Mouse (Mus musculus): Measurements from ENCODE around the gene Slc25a22.

Slc25a22 gene

DNA sequence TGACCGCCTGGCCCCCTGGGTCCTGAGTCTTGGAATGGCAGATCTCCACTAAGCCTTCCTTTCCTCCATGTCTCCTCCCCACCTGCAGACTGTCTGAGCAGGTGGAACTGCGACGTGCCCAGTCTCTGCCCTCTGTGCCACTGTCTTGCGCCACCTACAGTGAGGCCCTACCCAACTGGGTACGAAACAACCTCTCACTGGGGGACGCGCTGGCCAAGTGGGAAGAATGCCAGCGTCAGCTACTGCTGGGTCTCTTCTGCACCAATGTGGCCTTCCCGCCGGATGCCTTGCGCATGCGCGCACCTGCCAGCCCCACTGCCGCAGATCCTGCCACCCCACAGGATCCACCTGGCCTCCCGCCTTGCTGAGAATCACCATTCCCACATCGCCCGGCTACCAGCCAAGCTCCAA lies 21.6 kb upstream of the Slc25a22 start:
- CTCF ChIA-PET, result interaction anchor here (1.2 kb wide), 1 partner anchor 9 kb away, joined by 3 read pairs; no protein-coding TSS in a partner anchor

DNA sequence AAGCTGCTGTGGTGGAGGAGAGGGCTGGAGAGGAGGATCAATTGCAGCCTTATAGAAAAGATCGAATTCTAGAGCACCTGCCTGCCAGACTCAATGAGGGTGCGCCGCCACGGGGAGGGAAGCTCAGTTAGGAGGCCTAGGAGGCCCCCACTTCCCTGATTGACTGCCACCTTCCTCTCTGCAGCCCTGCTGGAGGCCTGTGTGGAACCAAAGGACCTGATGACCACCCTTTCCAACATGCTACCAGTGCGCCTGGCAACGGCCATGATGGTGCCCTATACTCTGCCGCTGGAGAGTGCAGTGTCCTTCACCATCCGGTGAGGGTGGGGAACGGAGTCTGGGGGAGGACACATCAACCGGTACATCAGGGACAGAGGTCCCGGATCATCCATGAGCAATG lies 21.0 kb upstream of the Slc25a22 start:
- CTCF ChIA-PET, result interaction anchor here (0.7 to 1.2 kb wide), 4 partner anchors 10 to 64 kb away, joined by 3 to 6 read pairs (median 5); no protein-coding TSS in a partner anchor

DNA sequence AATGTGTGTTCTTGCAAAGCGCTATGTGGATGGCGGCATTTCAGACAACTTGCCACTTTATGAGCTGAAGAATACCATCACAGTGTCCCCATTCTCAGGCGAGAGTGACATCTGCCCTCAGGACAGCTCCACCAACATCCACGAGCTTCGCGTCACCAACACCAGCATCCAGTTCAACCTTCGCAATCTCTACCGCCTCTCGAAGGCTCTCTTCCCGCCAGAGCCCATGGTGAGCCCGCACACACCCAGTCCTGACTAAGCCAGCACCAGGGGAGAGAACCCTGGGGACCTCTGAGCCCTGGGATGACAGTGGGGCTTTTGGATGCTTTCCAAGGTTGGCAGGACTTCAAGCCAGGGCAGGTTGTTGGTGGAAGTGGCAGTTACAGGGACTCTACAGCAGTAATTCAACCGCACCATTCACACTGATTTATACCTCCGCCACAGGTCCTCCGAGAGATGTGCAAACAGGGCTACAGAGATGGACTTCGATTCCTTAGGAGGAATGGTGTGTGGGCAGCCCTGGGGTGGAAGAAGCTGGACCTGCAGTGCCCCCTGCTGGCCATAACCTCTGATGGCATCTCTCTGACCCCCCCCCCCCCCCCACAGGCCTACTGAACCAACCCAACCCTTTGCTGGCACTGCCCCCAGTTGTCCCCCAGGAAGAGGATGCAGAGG lies 20.4 kb upstream of the Slc25a22 start:
- CTCF ChIA-PET, result interaction anchor here (0.7 to 1.0 kb wide), 4 partner anchors 8 to 64 kb away, joined by 3 to 6 read pairs (median 5); no protein-coding TSS in a partner anchor

DNA sequence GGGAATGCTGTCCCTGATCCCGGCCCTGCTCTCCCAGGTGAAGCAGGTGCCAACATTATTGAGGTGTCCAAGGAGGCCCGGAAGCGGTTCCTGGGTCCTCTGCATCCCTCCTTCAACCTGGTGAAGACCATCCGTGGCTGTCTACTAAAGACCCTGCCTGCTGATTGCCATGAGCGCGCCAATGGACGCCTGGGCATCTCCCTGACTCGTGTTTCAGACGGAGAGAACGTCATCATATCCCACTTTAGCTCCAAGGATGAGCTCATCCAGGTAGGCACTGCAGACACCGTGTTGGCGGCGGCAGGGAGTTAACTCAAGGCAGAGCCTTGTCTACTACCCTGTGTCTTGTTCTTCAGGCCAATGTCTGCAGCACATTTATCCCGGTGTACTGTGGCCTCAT lies 19.5 kb upstream of the Slc25a22 start:
- CTCF ChIA-PET, result no interaction called here

DNA sequence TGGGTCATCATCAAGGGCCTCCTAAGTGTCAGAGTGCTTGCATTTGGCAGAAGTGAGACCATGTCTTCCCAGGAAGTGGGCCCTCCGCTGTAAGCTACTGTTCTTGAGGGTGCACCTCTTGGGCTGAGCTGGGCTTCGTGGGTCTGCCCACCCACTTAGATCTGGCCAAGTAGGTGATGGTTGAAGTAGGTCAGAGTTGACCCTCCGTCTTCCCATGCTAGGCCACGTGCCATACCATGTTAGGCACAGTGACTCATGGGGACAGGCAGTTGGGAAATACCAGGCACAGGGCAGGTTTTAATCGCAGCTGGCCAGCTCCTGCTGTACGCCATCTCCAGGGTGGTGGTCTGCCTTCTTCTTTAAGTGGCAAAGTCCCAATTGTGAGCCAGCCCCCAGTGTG lies 19.0 kb upstream of the Slc25a22 start:
- CTCF ChIA-PET, result no interaction called here

DNA sequence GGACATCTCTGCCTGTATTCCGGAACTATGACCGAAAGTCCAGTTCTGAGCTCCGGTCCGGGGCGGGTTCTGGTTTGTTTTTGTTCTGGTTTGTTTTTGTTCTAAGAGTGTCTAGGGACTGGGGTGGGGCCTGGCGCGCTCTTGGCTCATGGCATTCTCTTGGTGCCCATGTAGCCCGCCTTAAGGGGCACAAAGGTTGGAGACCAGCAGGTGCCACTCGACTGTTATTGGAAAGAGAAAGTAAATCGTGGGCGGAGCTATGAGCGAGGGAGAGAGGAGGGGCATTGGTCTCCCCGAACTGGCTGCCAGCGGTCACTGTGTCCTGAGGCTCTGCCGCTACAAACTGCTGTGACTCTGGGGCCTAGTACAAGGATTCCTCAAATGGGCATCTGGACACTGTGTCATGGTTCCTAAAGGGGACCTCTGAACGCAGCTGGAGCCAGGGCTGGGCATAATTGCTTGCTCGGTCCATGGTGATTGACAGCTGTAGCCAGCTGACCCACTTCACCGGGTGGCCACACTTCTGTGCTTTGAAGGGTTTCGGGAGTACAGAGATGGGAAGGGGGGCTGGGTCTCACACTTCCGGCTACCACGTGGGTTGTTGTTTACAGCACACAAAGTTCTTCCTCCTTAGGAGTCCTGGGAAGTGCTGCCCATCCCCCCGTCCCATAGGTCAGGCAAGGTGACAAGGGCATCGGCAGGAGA lies 18.1 kb upstream of the Slc25a22 start:
- CTCF ChIA-PET, result interaction anchor here (0.8 to 1.2 kb wide), 2 partner anchors 13 to 70 kb away, joined by 3 to 4 read pairs; no protein-coding TSS in a partner anchor

DNA sequence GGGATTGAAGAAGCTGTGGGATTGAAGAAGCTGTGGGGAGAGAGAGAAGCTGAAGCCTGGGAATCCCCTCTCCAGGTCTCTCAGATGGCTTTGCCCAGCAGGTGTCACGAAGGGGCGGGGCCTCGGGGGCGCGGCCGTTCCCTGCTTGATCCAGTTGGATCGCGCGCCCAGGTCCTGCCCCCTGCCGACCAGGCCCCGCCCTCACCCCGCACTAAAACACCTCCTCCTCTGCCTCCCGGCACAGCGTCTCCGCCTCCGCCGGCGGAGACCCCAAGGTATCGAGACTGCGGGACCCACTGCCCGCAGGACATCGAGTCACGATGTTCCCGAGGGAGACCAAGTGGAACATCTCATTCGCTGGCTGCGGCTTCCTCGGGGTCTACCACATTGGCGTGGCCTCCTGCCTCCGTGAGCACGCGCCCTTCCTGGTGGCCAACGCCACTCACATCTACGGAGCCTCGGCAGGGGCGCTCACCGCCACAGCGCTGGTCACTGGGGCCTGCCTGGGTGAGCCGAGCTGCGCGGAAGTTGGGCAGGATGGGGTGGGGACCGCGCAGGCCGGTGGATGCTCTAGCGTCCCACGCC lies 17.4 kb upstream of the Slc25a22 start, which contains the start of gene Pnpla2:
Gene Pnpla2, plus strand, starts transcription at position 232 of the 585 bp plus-strand sequence.
- CTCF ChIA-PET, result interaction anchor here (0.6 to 1.2 kb wide), 2 partner anchors 12 to 498 kb away, joined by 4 read pairs; no protein-coding TSS in a partner anchor

DNA sequence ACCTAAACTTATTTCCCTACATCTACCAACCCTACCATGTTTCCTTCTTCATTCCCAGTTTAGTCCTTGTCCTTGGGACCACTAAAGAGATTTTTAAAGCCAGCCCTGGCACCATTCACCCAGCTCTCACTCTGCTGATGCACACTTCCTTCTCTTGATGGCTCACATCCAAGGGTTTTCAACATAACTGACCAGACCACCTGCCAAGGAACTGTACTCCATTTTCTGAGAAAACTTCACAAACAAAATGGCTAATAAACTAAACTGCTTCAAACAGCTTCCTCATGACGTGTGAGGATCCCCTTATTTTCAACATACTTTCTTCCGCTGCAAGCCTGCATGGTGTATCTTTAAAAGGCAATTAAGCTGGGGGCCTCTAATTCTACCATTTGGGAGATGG lies 15.9 kb upstream of the Slc25a22 start:
- CTCF ChIA-PET, result interaction anchor here (0.5 kb wide), 1 partner anchor 8 kb away, joined by 3 read pairs; no protein-coding TSS in a partner anchor

DNA sequence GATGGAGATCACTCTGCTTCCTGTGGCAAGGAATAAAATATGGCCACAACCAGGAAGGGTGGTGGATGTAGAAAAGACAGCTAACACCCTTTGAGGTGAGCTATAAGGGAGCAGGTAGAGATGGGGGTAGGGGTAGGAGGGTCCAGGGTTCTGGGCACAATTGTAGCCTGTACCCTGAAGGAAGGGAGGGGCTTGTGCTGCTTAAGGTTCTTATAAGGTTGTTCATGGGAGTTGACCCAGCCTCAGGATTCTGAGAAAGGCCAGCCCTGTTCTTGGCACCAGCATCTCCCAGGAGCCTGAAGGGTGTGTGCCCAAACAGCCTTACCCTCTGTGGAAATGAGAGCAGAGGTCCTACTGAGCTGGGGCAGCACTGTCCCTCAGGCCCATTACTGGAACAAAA lies 14.2 kb upstream of the Slc25a22 start:
- CTCF ChIA-PET, result no interaction called here

DNA sequence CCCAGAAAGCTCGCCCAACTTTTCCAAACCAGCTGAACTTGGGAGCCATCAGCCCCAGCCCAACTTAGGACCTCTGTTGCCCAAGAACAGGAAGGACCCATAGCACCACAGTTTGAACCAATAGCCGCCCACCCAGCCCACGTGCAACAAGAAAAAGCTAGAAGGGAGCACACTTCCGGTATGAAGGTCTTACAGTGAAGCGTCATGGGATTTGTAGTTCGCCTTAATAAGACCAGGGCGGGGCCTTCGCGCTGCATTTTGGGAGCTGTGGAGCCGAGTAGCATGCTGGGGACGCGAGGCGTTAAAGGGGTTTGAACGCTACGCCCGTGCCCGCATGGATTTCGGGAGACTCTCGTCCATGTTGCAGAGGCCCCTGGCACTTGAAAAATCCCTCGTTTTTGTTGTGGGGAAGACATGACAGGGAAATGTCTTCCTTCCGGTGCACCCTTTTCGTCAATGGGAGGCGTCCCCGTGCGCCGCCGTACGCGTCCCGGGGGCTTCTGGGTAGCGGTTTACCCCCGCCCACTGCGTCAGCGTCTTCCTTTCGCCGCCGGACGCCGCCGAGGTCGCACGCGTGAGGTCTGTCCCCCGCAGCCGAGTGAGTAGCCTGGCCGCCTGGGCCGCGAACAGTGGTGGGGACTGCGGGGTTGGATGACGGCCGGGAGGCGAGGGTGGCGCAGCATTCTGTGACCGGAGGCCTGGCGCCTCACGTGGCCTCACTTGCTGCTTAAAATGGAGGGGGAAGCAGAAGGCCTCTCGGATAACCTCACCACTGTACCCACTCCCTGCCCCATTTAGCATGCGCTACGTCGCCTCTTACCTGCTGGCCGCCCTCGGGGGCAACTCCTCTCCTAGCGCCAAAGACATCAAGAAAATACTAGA lies 9.7 kb upstream of the Slc25a22 start, which contains the start of gene Rplp2:
Gene Rplp2, plus strand, starts transcription at position 261 of the 882 bp plus-strand sequence.
- CTCF ChIA-PET, result interaction anchor here (0.6 to 1.6 kb wide), 6 partner anchors 9 to 1017 kb away, joined by 3 to 4 read pairs (median 4); no protein-coding TSS in a partner anchor

DNA sequence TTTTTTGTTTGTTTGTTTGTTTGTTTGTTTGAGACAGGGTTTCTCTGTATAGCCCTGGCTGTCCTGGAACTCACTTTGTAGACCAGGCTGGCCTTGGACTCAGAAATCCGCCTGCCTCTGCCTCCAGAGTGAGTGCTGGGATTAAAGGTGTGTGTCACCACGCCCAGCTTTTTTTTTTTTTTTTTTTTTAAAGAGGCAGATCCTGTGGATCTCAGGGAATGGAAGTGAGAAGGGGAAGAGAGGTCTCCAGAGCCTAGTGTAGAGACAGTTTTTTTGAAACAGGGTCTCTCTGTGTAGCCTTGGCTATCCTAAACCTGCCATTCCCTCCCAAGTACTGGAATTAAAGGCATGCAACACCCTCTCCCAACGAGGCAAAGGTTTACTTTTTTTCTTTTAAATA lies 8.7 kb upstream of the Slc25a22 start:
- CTCF ChIA-PET, result interaction anchor here (0.6 to 1.6 kb wide), 3 partner anchors 8 to 167 kb away, joined by 4 to 5 read pairs (median 4); no protein-coding TSS in a partner anchor

DNA sequence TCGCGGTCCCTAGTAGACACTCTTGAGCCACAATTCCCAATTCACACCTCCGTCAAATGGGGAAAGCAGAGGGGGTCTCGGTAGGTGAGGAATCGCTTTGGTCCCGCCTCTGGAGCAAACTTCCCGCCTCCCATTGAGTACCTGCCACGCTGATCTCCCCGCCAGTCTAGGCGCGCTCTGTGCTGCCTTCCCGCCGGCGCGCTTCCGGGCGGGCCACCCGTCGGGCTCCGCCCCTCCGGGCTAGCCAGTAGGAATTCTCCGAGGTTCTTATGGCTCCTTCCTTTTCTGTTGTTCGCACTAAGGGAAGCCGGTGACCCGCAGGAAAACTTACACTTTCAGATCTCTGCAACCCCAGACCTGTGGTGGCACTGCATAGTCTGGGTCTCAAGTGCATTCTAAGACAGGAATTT lies 6.1 kb upstream of the Slc25a22 start, which contains the start of gene Pidd1:
Gene Pidd1, minus strand, starts transcription at position 198 of the 410 bp plus-strand sequence.
- CTCF ChIA-PET, result no interaction called here

DNA sequence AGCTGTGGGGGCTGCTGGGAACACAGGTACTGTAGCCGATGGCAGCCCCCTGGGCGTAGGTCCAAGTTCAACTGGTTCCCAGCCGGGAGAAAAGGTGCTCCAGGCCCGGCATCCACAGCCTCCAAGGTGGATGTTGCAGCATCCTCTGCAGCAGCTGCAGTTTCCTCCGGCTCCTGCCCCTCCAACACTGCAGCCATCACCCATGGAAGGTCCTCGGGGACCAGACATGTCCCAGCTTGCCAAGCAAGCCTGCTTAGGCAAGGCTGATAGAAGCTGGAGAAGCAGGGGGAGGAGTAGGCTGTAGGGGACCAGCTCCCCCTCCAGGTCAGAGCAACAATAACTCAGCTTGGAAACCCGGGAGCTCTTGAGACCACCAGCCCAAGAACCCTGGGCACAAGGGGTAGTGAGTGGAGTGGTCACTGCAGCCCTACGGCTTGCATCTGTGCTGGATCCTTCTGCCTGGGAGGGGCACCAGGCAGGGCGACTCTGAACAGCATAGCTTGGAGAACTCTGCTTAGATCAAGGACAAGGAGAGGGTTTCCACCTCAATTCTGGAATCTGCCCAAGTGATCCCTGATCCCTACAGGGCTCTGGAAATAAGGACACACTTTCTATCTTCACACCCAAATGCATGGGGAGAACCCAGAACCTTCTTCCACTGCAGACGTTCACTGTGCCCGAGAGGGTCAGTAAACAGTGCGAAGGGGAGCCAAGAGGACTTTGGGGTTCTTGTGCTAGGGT lies 5.6 kb upstream of the Slc25a22 start:
- CTCF ChIA-PET, result interaction anchor here (1.1 to 1.2 kb wide), 2 partner anchors 13 to 15 kb away, joined by 4 to 5 read pairs; no protein-coding TSS in a partner anchor

DNA sequence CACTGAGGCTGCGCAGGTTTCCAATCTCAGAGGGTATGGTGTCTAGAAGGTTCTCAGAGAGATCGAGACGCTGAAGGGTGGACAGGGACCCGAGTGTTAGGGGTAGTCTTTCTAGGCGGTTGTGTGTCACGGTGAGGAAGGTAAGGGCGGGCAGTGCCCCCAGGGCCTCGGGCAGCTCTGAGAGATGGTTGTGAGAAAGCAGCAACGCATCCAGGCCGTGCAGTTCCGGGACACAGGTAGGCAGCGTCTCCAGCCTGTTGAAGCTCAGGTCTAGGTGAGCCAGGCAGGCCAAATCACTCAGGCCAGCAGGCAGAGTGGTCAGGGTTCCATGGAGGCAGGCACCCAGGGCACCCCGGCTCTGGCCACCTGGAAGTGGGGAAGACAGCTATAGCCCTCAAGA lies 4.5 kb upstream of the Slc25a22 start:
- CTCF ChIA-PET, result interaction anchor here (0.6 to 1.2 kb wide), 2 partner anchors 14 to 129 kb away, joined by 3 to 4 read pairs; no protein-coding TSS in a partner anchor

DNA sequence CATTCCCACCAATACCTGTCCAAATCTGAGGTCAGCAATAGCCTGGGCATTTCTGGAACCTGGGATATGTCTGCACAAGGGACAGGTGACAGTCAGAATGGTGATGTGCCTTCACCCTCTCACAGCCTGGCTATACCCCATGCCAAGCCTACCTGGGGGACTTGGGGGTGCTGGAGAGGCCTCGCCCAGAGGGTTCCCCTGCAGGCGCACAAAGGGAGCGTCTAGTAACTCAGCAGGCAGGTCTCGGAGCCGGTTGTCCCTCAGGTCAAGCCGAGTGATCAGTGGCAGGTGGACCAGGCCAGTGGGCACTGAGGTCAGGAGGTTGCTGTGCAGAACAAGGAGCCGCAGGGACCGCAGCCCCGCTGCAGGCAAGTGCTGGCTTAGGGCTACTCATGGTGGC lies 3.8 kb upstream of the Slc25a22 start:
- CTCF ChIA-PET, result no interaction called here

DNA sequence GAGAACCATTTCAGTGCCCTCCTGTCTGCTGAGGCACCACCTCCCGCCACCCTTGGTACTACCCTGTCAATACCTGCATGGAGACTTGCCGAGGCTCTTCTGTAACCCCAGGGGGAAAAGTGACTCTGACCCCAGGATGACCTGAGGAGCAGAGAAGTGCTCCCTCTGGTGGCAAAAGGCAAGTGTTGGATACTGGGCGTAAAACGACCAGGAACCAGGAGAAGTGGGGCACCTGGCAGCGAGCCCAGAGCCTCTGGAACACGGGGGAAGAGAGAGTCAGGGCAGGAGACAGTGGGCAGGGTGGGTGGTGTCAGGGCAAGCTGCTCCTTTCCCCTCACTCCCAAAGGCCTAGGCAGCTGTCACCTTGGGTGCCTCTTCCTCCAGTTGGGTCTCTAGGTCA lies 2.9 kb upstream of the Slc25a22 start:
- CTCF ChIA-PET, result interaction anchor here (0.6 to 0.9 kb wide), 3 partner anchors 11 to 246 kb away, joined by 3 to 5 read pairs (median 4); no protein-coding TSS in a partner anchor

DNA sequence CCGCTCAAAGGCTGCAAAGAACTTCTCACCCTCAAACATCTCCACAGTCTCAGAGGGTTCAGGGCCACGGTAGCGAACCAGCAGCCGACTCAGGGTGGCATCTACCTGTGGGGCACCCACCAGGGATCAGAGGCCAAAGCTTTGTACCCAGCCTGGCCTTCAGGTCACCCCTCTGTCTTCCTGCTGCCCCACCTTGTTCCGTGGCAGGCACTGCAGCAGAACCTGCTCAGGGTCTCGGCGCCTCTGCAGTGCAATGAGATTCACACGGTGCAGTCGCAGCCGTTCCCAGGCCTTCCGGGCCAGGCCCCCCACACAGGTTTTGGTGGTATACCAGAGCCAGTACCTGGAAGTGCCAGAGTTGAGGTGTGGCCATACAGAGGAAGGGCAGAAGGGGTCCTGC lies 2.1 kb upstream of the Slc25a22 start:
- CTCF ChIA-PET, result interaction anchor here (0.5 kb wide), 1 partner anchor 510 kb away, joined by 13 read pairs; no protein-coding TSS in a partner anchor

DNA sequence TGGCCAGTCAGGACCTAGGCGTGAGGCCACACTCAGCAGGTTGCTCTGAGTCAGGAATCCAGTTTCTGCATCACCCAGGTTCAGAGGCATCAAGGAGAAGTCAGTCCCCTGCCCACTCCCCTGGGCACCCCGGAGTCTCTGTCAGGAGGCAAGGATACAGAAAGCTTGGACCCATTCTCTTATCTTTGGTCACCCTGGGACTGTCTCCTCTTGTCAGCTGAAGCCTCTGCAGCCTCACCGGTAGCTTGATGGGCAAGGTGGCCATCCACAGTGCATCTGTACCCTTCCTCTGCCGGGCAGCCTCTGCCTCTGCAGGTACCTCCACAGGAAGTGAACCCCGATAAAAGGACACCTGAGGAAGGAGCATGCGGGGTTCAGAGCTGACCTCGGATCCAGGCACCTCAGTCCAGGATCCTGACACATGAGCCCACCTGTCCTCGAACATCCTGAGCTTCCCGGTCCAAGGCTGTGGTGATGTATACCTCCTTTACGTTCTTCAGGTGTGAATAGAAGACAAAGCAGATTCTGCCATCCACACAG lies 1.5 kb upstream of the Slc25a22 start:
- CTCF ChIA-PET, result interaction anchor here (0.6 to 1.3 kb wide), 2 partner anchors 26 to 38 kb away, joined by 3 read pairs; no protein-coding TSS in a partner anchor

DNA sequence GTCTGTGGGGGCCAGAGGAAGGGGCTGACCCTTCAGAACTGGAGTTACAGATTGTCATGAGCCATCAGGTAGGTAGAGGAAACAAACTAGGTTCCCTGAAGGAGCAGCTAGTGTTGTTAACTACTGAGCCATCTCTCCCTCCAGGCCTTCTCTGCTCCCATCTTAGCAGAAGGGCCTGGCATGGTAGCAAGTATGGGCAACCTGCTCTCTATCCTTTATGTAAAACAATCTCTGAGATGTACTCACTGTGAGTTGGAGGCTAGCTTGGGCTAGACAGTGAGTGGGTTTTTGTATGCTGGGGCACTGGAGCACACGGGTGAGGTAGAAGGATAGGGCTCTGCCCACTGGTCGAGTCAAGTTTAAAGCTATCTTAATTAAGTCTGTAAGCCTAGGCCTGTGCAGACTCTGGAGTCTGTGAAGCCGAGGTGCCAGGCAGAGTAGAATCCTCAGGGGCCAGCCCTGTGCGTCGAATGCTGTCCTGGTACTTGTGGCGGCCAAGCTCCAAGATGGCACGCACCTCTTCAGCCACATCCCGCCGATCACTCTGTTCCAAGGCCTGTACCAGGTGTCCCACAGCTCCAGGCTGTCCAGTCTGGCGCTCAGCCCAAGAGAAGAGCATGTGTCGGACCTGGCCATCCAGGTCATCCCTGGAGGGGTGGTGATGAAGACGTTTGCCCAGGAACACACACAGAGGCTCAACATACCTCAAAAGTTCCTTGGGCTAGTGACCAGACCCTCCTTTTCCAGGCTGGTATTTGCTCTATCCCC lies 693 bp upstream of the Slc25a22 start:
- CTCF ChIA-PET, result interaction anchor here (0.6 to 1.3 kb wide), 3 partner anchors 8 to 39 kb away, joined by 3 to 4 read pairs (median 3); partner anchors contain the start of gene Rplp2
